Mouse (Mus musculus) ZHBTc4 (cell line): ENCODE measurements around the gene Gbf1.
A peak's percentile ranks its signal among the peaks of the same experiment; 100 is the strongest.
"Not testable (repeated sequence)": the region's sequence is repeated elsewhere in the genome, so short reads cannot be mapped to it uniquely, and the experiment has no call there.

Source experiments
- DNase-seq: peaks from one replicate; pipeline ENCODE4 v3.0.0-alpha.2; 2011; ENCODE audit warnings: low read depth, low spot score

Gene Gbf1

GRCm38 (mm10) chr19:46147511-46148371 lies 4.6 kb upstream of the Gbf1 start, which contains the start of gene Pitx3:
Gene Pitx3, minus strand, starts transcription at chr19:46148326.
- peak; percentile 36 for DNase-seq

DNA sequence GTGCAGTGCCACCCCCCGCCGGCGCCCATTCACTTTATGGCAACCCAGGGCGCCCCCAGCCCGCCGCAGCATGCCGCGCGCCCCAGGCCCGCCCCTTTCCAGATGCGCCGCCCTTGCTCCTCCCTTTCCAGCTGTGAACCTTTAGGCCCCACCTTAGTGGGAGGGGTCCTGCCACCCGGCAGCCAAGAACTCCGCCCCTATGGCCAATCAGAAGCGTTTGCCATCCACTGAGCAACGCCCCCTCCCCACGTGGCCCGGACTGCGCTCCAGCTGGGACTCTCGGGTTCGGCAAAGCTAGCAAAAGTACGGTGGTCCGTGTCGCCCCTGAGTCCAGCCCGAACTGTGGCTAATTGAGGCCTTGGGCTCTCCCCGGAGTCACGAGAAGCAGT lies 3.9 kb upstream of the Gbf1 start:
- DNase-seq, result peak; percentile 98

DNA sequence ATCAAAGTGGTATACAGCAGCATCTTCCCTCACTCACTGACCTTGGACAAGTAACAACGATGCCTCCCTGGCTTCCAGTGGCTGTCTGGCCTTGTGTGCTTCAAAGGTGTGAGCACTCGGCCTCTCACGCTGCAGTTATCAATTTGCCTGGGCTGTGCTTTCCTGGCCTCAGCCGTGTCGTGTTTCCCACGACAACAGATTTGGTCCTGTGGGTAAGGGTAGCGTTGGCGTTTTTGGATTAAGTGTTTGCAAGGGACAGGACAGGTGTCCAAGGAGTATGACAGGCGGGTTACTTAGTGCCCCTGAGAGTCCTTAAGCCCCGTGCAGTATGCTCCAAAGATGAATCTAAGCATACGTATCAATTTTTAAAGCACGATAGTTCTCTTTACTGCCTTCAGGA lies 3.2 kb upstream of the Gbf1 start:
- peak; percentile 13 for DNase-seq

- no peak for DNase-seq
These were observed 13.6 kb downstream of the Gbf1 start for GRCm38 (mm10) chr19:46165950-46166349.

- DNase-seq, result not testable (repeated sequence)
These were observed 14.9 kb downstream of the Gbf1 start for GRCm38 (mm10) chr19:46167169-46167568.

DNA sequence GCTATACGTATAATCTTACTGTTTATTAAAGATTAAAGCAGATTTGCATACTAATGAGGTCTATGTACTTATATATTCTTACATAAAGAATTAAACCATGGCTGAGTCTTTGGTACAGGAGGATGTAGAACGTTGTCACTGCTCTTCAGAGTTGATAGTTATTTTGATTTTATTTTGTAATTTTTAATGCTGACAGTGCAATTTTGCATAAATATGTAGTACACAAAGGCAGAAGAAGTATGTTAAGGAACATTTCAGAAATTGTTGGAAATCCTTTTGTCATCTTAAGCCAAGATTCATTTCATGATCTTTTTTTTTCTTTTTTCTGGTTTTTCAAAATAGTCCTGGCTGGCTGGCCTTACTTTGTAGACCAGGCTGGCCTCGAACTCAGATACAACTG lies 17.1 kb downstream of the Gbf1 start:
- no peak for DNase-seq

GRCm38 (mm10) chr19:46169913-46170312 lies 17.6 kb downstream of the Gbf1 start:
- peak; percentile 63 for DNase-seq

DNA sequence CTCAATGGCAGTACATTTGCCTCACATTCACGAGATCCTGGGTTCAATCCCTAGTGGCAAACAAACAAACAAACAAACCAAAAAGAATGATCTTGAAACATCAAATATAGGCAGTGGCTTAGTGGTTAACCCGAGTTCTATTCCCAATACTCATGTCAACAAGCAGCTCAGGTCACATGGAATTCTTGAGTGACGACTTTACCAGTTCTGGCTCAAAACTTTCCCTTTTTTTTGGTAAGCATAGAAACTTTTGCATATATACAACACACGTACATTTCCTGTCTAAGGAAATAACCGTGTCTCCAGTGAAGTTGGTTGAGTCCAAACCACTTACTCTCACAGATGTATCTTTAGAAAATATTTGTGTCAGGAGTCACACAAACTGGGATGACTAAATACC lies 20.2 kb downstream of the Gbf1 start:
- DNase-seq, result no peak

DNA sequence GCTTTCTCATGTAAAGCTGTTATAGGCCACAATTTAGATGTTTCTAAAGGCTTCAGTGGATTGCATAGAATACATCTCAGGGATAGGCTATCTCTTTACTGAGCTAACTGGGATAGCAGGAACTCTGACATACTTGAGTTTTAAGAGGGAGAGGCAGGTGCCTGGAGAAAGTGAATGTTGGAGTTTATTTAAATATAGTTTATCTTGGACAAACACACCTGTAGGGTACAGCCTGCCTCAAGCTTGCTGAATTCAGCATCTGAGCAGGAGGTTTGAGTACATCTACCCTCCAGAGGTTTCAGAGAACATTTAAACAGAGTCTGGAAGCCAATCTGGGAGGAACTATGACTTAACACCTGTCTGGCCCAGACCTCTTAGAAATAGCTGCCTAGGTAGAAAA lies 22.9 kb downstream of the Gbf1 start:
- no peak for DNase-seq

GRCm38 (mm10) chr19:46177046-46177445 lies 24.7 kb downstream of the Gbf1 start:
- DNase-seq, result no peak

DNA sequence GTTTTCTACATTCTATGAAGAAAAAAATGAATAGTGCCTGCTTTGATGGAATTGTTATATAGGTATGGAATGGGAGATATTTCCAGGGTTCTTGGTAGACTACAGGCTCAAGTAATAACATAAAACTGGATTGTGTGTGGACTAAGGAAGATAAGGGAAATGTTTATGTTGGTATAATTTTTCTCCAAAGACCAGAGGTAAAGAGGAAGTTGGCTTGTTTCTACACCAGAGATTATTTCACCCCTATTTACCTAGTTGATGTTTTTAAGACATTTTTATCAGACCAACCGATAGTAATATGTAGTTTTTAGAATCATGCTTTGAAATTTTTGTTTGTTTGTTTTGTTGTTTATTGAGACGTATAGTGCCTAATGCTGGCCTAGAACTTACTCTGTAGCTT lies 28.0 kb downstream of the Gbf1 start:
- no peak for DNase-seq

DNA sequence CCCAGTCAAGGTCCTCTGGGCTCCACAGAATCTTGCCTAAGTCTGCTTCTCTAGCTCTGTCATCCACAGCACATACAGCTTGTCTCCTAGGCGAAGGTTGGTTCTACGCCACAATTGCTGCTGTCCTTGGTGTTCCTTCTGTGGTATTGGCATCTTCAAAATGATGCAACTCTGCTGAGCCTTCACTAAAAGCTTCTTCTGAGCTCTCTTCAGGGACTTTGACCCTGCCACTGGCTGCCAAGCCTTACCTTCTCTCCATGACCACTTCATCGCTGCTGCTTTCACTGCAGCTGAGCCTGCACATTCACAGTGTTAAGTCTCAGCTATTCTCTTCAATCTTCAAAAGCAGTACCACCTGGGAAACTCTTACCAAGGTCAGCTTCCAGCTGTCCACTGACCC lies 29.9 kb downstream of the Gbf1 start:
- no peak for DNase-seq

- DNase-seq, result no peak
These were observed 34.3 kb downstream of the Gbf1 start for GRCm38 (mm10) chr19:46186611-46187010.

- no peak for DNase-seq
These were observed 34.9 kb downstream of the Gbf1 start for GRCm38 (mm10) chr19:46187203-46187602.

DNA sequence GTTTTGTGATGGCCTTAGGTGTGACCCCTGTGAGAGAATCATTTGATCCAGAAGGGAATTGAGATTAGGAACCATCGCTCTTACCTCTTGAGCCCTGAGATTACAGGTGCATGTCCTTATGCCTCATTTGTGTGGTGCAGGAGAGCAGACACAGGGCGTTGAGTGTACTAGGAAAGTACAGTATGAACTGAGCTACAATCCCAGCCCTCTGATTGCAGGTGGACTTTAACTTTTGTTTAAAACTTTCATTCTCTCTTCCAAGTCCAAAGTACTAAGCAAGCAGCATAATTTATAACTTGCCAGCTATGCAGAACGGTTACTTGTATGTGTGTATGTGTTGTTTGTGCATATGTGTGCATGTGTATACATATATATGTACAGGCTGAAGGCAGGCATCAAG lies 46.0 kb downstream of the Gbf1 start:
- DNase-seq, result no peak

DNA sequence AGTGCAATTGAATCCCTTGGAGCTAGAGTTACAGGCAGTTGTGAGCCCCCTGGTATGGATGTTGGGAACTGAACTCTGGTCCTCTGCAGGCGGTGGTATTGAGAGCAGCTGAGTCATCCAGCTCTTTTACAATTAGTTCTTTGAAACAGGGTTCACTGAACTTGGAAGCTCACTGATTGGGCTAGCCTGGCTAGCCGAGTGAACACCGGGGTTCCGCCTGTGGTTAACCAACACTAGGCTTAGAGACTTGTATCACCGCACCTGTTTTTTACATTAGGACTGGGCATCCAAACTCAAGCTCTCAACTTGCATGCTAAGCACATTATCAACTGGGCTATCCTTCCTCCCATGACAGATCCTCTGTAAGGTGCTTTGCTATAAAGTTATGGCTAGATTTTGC lies 46.6 kb downstream of the Gbf1 start:
- peak; percentile 15 for DNase-seq

GRCm38 (mm10) chr19:46204166-46204565 lies 51.9 kb downstream of the Gbf1 start:
- no peak for DNase-seq

- no peak for DNase-seq
These were observed 53.4 kb downstream of the Gbf1 start for GRCm38 (mm10) chr19:46205680-46206079.

DNA sequence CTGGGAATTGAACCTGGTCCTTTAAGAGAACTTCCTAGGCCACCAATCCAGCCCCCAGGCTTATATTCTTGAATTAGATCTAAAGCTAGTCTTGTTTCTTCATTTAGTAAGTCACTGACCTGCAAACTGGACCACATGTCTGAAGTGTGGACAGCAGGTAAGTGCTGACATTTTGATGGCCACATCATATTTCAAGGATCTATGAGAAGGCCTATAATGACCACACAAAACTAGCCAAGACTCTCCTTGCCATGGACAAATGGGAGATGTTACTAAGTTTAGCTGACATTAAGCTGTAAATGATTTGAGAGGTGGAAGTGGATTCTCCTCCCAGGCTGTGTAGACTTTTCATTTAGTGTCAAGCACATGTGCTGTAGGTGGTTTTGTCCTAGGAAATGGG lies 58.6 kb downstream of the Gbf1 start:
- DNase-seq, result no peak

GRCm38 (mm10) chr19:46214541-46214940 lies 62.2 kb downstream of the Gbf1 start:
- DNase-seq, result no peak

- DNase-seq, result no peak
These were observed 63.1 kb downstream of the Gbf1 start for GRCm38 (mm10) chr19:46215401-46215800.

- DNase-seq, result no peak
These were observed 64.4 kb downstream of the Gbf1 start for GRCm38 (mm10) chr19:46216716-46217115.

DNA sequence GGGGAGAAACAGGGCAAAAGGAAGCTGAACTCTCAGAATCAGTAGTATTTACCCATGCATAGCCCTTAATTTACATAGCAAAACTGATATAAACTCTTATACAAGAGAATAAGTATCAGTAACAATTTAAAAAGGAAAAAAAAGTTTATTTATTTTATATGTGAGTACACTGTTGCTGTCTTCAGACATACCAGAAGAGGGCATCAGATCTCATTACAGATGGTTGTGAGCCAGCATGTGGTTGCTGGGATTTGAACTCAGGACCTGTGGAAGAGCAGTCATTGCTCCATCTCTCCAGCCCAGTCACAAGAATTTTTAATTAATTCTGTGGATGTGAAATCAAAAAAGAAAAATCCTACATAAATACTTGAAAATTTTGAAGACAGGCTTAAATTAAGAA lies 65.0 kb downstream of the Gbf1 start:
- not testable (repeated sequence) for DNase-seq

DNA sequence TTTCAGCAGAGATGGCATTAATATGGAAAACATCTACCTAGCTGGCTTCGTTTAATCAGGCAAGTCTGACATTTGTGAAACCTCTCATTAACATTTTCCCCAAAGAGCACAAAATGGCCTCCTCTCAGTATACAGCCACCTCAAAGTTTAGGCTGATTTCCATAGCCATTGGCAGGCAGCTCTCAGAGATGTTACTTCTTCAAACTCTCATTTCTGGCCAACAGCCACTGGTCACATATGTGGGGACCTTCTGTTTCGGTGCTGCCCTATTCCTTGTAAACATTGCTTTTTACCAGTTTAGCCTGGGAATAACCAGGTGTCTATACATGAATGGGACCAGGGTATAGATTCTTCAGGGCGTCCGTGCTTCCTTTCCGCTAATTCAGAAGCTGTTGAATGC lies 67.8 kb downstream of the Gbf1 start:
- DNase-seq, result no peak
